Mouse (Mus musculus): ENCODE data around the gene Ppp2r2c.

Gene Ppp2r2c

DNA sequence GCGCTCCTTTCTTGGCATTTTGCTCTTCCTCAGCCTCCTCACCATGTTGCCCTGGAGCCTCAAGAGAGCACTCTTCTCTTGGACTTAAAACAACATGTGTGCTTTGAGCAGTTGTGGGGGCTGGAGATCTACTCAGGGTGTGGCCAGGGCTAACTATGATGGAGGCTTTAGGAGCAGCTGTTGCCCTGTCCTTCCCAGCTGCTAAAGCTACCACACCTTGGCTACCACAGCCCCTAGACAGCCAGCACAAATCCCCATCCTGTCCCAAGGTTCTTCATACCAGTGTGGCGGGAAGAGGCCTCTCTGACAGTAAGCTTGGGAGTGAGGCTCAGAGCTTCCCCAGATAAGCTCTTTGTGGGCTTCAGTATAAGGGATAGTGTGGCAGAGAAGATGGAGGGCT, 77.4 kb downstream of the Ppp2r2c start:
- H3K27me3 ChIP-seq (ENCODE audit: control insufficient read depth, insufficient read depth, low read length, poor library complexity, severe bottlenecking): no peaks in the 10 kb centered on the region
- H3K36me3 ChIP-seq (ENCODE audit: control insufficient read depth, insufficient read depth, low read length, poor library complexity, severe bottlenecking): no peaks in the 10 kb centered on the region
- no peak for DNase-seq (ENCODE audit: low read depth, low spot score)

- no peaks in the 10 kb centered on the region for H3K27me3 ChIP-seq (ENCODE audit: control insufficient read depth, insufficient read depth, low read length, poor library complexity, severe bottlenecking)
- peak; percentile 80 for DNase-seq (ENCODE audit: low read depth, low spot score)
- H3K36me3 ChIP-seq (ENCODE audit: control insufficient read depth, insufficient read depth, low read length, poor library complexity, severe bottlenecking): no peaks in the 10 kb centered on the region
Measured at GRCm38 (mm10) chr5:36946445-36946844, 78.1 kb downstream of the Ppp2r2c start.

DNA sequence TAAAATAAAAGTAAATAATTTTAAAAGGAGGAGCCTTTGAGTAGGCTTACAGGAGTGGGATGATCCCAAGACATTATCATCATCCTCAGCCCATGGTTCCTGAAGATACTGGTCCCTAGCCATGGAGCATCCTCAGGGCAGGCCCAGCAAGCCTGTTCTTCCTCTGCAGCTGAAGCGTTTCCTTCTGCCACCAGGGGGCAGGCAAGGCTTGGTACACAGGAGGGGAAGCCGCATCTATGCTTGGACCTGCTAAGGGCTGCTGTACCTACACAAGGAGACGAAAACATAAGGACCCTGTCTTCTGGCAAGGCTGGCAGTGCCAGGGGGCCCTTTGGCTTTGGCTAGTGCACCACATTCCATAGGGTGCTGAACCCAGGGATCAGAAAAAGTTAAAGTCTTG, 80.5 kb downstream of the Ppp2r2c start:
- no peaks in the 10 kb centered on the region for H3K27me3 ChIP-seq (ENCODE audit: control insufficient read depth, insufficient read depth, low read length, poor library complexity, severe bottlenecking)
- H3K36me3 ChIP-seq (ENCODE audit: control insufficient read depth, insufficient read depth, low read length, poor library complexity, severe bottlenecking): no peaks in the 10 kb centered on the region
- DNase-seq (ENCODE audit: low read depth, low spot score): peak; percentile 81

- DNase-seq (ENCODE audit: low read depth, low spot score): peak; percentile 50
- Histone ChIP-seq H3K36me3 (ENCODE audit: control insufficient read depth, insufficient read depth, low read length, poor library complexity, severe bottlenecking) (no peaks in the 10 kb centered on the region), H3K27me3 (ENCODE audit: control insufficient read depth, insufficient read depth, low read length, poor library complexity, severe bottlenecking) (no peaks in the 10 kb centered on the region)
Measured at GRCm38 (mm10) chr5:36950871-36951270, 82.6 kb downstream of the Ppp2r2c start.

DNA sequence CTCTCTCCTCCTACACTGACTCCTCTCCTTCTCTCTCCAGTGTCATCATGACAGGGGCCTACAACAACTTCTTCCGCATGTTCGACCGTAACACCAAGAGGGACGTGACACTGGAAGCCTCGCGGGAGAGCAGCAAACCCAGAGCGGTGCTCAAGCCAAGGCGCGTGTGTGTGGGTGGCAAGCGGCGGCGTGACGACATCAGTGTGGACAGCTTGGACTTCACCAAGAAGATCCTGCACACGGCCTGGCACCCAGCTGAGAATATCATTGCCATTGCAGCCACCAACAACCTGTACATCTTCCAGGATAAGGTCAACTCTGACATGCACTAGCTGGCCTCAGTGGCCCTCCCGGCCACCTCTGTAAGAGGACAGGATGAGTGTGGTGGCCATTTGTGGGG, 84.0 kb downstream of the Ppp2r2c start:
- DNase-seq (ENCODE audit: low read depth, low spot score): no peak
- H3K27me3 ChIP-seq (ENCODE audit: control insufficient read depth, insufficient read depth, low read length, poor library complexity, severe bottlenecking): no peaks in the 10 kb centered on the region
- H3K36me3 ChIP-seq (ENCODE audit: control insufficient read depth, insufficient read depth, low read length, poor library complexity, severe bottlenecking): no peaks in the 10 kb centered on the region

GRCm38 (mm10) chr5:36955366-36955765, 87.1 kb downstream of the Ppp2r2c start:
- Histone ChIP-seq H3K36me3 (ENCODE audit: control insufficient read depth, insufficient read depth, low read length, poor library complexity, severe bottlenecking) (no peaks in the 10 kb centered on the region), H3K27me3 (ENCODE audit: control insufficient read depth, insufficient read depth, low read length, poor library complexity, severe bottlenecking) (no peaks in the 10 kb centered on the region)
- DNase-seq (ENCODE audit: low read depth, low spot score): peak; percentile 58

GRCm38 (mm10) chr5:36958837-36959236, 90.5 kb downstream of the Ppp2r2c start:
- peak; percentile 79 for DNase-seq (ENCODE audit: low read depth, low spot score)
- no peaks in the 10 kb centered on the region for H3K27me3 ChIP-seq (ENCODE audit: control insufficient read depth, insufficient read depth, low read length, poor library complexity, severe bottlenecking)
- H3K36me3 ChIP-seq (ENCODE audit: control insufficient read depth, insufficient read depth, low read length, poor library complexity, severe bottlenecking): no peaks in the 10 kb centered on the region

DNA sequence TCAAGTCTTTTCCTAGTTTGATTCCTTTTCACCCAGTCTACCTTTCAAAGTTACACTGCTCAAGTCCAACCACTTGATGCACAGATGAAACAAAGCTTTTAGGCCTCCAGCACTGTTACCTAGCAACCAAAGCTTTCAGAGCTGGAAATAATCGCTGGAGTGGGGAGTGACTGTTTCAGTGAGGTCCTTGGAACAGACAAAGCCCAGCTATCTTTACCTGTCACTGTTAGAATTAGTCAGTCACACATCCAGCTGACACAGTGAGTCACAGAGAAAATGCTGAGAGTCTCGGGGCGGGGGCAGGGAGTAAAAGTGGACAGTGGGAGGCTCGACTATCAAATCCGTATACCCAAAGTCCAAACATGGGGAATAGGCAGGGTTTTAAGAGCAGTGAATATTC, 92.2 kb downstream of the Ppp2r2c start:
- Histone ChIP-seq H3K36me3 (ENCODE audit: control insufficient read depth, insufficient read depth, low read length, poor library complexity, severe bottlenecking) (no peaks in the 10 kb centered on the region), H3K27me3 (ENCODE audit: control insufficient read depth, insufficient read depth, low read length, poor library complexity, severe bottlenecking) (no peaks in the 10 kb centered on the region)
- DNase-seq (ENCODE audit: low read depth, low spot score): no peak

DNA sequence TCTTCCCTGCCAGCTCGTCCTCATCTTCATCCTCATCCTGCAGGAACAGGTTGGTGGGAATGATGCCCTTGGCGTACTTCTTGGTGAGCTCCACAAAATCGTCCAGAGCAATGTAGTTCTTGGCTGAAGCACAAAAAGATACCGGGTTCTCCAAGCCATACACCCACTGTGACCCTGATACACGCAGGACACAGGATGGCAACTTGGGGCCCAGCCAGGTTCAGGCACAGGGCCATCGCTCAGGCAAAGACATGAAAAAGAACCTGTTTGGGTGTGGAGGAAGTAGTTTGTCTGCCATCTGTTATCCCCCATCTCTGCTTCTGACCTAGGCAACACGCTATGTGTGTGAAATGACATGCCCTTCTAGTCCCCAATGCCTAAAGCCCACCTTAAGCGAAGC, 103.3 kb downstream of the Ppp2r2c start:
- DNase-seq (ENCODE audit: low read depth, low spot score): no peak
- Histone ChIP-seq H3K27me3 (ENCODE audit: control insufficient read depth, insufficient read depth, low read length, poor library complexity, severe bottlenecking) (no peaks in the 10 kb centered on the region), H3K36me3 (ENCODE audit: control insufficient read depth, insufficient read depth, low read length, poor library complexity, severe bottlenecking) (peaks cover 2% of the 10 kb centered on the region; the same call in 1 of the 2 replicates)

DNA sequence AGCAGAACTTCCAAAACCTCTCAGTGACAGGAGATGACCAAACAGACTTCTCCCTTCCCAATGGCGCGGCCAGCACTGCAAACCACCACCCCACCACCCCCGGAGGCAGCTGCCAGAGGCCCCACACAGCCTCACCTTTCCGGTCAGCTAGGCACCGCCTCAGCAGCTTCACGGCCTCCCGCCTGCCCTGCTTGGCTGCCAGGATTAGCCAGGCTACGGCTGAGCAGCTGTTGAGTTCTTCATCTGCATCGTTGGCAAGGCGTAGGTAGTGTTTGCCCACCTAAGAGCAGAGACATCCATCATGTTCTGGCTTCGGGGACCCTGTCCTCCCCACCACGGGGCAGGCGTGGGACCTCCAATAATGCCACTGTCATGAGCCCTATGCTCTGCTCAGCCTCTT, 107.0 kb downstream of the Ppp2r2c start:
- no peaks in the 10 kb centered on the region for H3K27me3 ChIP-seq (ENCODE audit: control insufficient read depth, insufficient read depth, low read length, poor library complexity, severe bottlenecking)
- no peak for DNase-seq (ENCODE audit: low read depth, low spot score)

DNA sequence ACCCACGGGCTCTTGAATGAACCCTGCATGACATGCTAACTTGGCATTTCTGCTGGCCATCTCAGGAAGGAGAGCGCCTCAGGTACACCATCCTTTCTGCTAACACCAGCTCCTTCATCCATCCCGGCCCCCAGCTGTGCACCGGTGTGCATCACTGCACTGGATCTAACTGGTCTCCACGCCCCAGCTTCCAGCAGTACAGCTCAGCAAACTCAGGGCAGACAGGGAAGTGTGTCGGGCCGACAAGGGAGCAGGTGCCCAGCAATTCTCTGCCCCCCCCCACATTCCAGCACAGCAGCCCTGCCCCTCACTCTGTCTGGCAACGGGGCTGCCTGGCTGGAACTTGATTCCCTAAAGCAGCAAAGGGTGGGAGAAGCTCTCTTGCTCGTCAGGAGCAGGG, 109.5 kb downstream of the Ppp2r2c start:
- no peak for DNase-seq (ENCODE audit: low read depth, low spot score)
- peaks cover 2% of the 10 kb centered on the region; the same call in 1 of the 2 replicates for H3K36me3 ChIP-seq (ENCODE audit: control insufficient read depth, insufficient read depth, low read length, poor library complexity, severe bottlenecking)
- no peaks in the 10 kb centered on the region for H3K27me3 ChIP-seq (ENCODE audit: control insufficient read depth, insufficient read depth, low read length, poor library complexity, severe bottlenecking)

More for the DNA sequence above, 107.0 kb downstream of the Ppp2r2c start:
- H3K36me3 ChIP-seq (ENCODE audit: control insufficient read depth, insufficient read depth, low read length, poor library complexity, severe bottlenecking): peaks cover 2% of the 10 kb centered on the region; the same call in 1 of the 2 replicates

DNA sequence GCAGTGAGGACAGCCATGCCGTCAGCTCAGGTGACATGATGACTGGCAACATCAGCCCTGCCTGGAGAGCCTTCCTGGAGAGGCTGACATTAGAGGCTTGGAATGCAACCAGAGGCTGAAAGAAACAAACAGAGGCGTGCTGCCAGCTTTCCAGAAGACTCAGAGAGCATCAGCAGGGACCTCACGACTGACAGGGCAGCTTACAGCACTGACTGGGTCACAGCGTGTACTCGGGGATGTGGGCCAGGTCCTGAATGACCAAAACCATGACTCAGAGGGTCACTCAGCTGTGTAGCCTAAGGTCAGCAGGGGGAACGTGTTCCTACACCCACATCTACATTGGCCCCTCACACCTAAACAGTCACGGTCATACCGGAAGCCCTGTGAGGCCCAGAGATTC, 110.7 kb downstream of the Ppp2r2c start:
- no peak for DNase-seq (ENCODE audit: low read depth, low spot score)
- H3K27me3 ChIP-seq (ENCODE audit: control insufficient read depth, insufficient read depth, low read length, poor library complexity, severe bottlenecking): no peaks in the 10 kb centered on the region

DNA sequence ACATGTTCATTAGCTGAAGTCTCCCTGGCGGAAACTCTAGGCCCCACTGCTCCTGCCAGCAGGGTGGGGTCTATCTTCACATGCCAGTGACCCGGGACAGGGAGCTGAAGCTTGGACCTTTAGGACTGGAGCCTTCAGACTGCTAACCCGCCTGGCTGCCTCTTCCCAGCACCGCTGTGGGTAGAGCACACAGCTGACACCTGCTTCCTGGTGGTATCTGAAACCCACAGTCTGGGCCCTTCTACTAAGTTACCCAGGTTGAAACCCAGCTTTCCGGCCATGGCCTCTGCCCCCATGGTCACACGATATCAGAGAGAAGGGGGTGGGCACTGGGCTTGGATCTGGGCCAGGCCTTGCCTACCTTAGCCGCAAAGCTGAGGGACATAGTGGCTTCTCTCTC, 111.3 kb downstream of the Ppp2r2c start:
- DNase-seq (ENCODE audit: low read depth, low spot score): peak; percentile 42
- no peaks in the 10 kb centered on the region for H3K27me3 ChIP-seq (ENCODE audit: control insufficient read depth, insufficient read depth, low read length, poor library complexity, severe bottlenecking)
- no peaks in the 10 kb centered on the region for H3K36me3 ChIP-seq (ENCODE audit: control insufficient read depth, insufficient read depth, low read length, poor library complexity, severe bottlenecking)

More for the DNA sequence above, 110.7 kb downstream of the Ppp2r2c start:
- H3K36me3 ChIP-seq (ENCODE audit: control insufficient read depth, insufficient read depth, low read length, poor library complexity, severe bottlenecking): no peaks in the 10 kb centered on the region

DNA sequence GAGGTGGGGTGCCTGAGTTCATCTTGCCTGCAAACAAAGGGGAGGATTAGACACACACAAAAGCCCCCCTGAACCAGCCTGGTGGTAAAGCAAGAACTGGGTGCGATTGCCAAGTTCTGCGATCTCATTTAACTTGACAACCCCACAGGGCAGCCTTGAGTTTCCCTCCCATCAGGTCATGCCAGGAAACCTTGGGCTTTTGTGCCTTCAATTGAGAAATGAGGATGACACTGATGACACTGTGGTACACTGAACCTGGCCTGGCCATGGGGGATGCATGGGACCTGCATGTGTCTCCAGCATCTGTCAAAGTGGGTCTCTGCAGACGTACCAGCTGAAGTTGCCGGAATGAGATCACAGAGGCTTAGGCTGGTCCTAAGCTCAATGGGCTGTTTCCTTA, 114.0 kb downstream of the Ppp2r2c start:
- H3K27me3 ChIP-seq (ENCODE audit: control insufficient read depth, insufficient read depth, low read length, poor library complexity, severe bottlenecking): no peaks in the 10 kb centered on the region
- DNase-seq (ENCODE audit: low read depth, low spot score): no peak

GRCm38 (mm10) chr5:36986617-36987016, 118.3 kb downstream of the Ppp2r2c start:
- no peak for DNase-seq (ENCODE audit: low read depth, low spot score)
- Histone ChIP-seq H3K36me3 (ENCODE audit: control insufficient read depth, insufficient read depth, low read length, poor library complexity, severe bottlenecking) (no peaks in the 10 kb centered on the region), H3K27me3 (ENCODE audit: control insufficient read depth, insufficient read depth, low read length, poor library complexity, severe bottlenecking) (no peaks in the 10 kb centered on the region)

More for the DNA sequence above, 114.0 kb downstream of the Ppp2r2c start:
- no peaks in the 10 kb centered on the region for H3K36me3 ChIP-seq (ENCODE audit: control insufficient read depth, insufficient read depth, low read length, poor library complexity, severe bottlenecking)

DNA sequence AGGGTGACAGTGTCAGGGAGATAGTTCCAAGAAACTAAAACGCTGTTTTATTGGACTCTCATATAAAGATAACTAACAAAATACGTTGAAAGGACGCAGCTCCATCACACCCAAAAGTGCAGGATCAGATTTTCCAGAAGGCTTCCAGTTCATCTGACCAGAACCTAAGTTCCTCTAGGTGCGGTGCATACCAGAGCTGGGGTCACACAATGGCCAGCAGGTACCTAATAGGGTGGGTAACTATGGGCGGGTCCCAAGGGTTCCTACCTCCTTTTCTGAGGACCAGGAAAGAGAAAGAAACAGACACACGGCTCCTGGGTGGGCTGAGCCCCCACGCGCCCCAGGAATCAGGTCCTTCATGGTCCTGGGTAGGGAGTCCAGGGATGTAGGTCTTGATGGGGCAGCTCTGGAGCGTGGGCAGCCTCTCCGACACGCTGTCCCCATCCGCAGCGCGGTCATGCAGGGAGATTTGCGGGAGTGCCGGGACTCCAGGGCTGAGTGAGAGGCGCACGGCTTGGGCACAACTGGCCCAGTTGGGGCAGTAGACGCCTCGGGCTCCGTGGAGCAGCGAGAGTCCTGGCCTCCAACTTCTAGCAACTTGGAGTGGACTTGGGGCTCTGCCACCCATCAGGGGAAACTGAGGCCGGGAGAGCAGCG, 119.9 kb downstream of the Ppp2r2c start:
- no peak for DNase-seq (ENCODE audit: low read depth, low spot score)
- no peaks in the 10 kb centered on the region for H3K36me3 ChIP-seq (ENCODE audit: control insufficient read depth, insufficient read depth, low read length, poor library complexity, severe bottlenecking)

More for the DNA sequence above, 119.9 kb downstream of the Ppp2r2c start:
- no peaks in the 10 kb centered on the region for H3K27me3 ChIP-seq (ENCODE audit: control insufficient read depth, insufficient read depth, low read length, poor library complexity, severe bottlenecking)

All from splenic B cell, adult 2 months (primary cell).